Mouse (Mus musculus) neutrophil, adult 65 days (primary cell): Measurements from ENCODE around the gene Mgat5. TPM values are rescaled to one million over a fixed set of nuclear protein-coding genes. Genes with fewer than 3 reads are reported as not detected.

ENCODE experiments used
- total RNA-seq: library from RNA; stranded (reverse); gene quantifications from 2 replicates; pipeline ENCODE4 v1.2.4, GENCODE M21; 2023

The Mgat5 gene
- 23.5 and 36.7 TPM in 2 replicates for total RNA-seq

GRCm38 (mm10) chr1:127204817-127205485, at the start of gene Mgat5:
Gene Mgat5 (plus strand): TSS chr1:127205015.

